Mouse (Mus musculus): ENCODE data around the gene Micu1. TPM values are rescaled to one million over a fixed set of nuclear protein-coding genes. Genes with fewer than 3 reads are reported as not detected.

The Micu1 gene
- polyA plus RNA-seq, 1 experiment = 174 TPM

- H3K27me3 ChIP-seq (ENCODE audit: control insufficient read depth, insufficient read depth, low read length) = no peaks in the 10 kb centered on the region
- no peak overlapping the region for H3K27ac ChIP-seq (ENCODE audit: insufficient read depth, low read length)
- no peak for DNase-seq
- WGBS = 5% methylated on average over 15 of the region's 15 CpGs
- peak overlapping the region; percentile 92 for H3K4me3 ChIP-seq (replicated peaks; ENCODE audit: insufficient read depth, low read depth, low read length)
- peaks cover 4% of the 10 kb centered on the region; the same call in 1 of the 2 replicates for H3K4me1 ChIP-seq (ENCODE audit: control insufficient read depth, insufficient read depth, low read length)
- TF ChIP-seq POLR2A (IDR thresholded peaks at IDR 0.05; ENCODE audit: borderline replicate concordance, insufficient read depth, low read length) (no peak), CTCF (IDR thresholded peaks at IDR 0.05; ENCODE audit: borderline replicate concordance, insufficient read depth, low read depth, low read length) (no peak)
These were observed 933 bp downstream of the Micu1 start for GRCm38 (mm10) chr10:59703060-59703760.

GRCm38 (mm10) chr10:59706991-59707546 is 4.8 kb downstream of the Micu1 start:
- Histone ChIP-seq H3K4me1 (ENCODE audit: control insufficient read depth, insufficient read depth, low read length) (peaks cover 11% of the 10 kb centered on the region; the same call in 1 of the 2 replicates), H3K27ac (ENCODE audit: insufficient read depth, low read length) (no peak overlapping the region), H3K27me3 (ENCODE audit: control insufficient read depth, insufficient read depth, low read length) (no peaks in the 10 kb centered on the region), H3K4me3 (replicated peaks; ENCODE audit: insufficient read depth, low read depth, low read length) (no peak overlapping the region)
- no peak for DNase-seq
- 91% methylated on average over 6 of the region's 6 CpGs for WGBS
- no peak for TF ChIP-seq CTCF (IDR thresholded peaks at IDR 0.05; ENCODE audit: borderline replicate concordance, insufficient read depth, low read depth, low read length)
- no peak for TF ChIP-seq POLR2A (IDR thresholded peaks at IDR 0.05; ENCODE audit: borderline replicate concordance, insufficient read depth, low read length)

- TF ChIP-seq CTCF (IDR thresholded peaks at IDR 0.05; ENCODE audit: borderline replicate concordance, insufficient read depth, low read depth, low read length) (no peak), POLR2A (IDR thresholded peaks at IDR 0.05; ENCODE audit: borderline replicate concordance, insufficient read depth, low read length) (no peak)
- DNase-seq = no peak
- peaks cover 11% of the 10 kb centered on the region; the same call in 1 of the 2 replicates for H3K4me1 ChIP-seq (ENCODE audit: control insufficient read depth, insufficient read depth, low read length)
- H3K4me3 ChIP-seq (replicated peaks; ENCODE audit: insufficient read depth, low read depth, low read length) = no peak overlapping the region
- no peak overlapping the region for H3K27ac ChIP-seq (ENCODE audit: insufficient read depth, low read length)
- H3K27me3 ChIP-seq (ENCODE audit: control insufficient read depth, insufficient read depth, low read length) = no peaks in the 10 kb centered on the region
- WGBS = 91% methylated on average over 2 of the region's 2 CpGs
These were observed 5.3 kb downstream of the Micu1 start for GRCm38 (mm10) chr10:59707595-59707994.

DNA sequence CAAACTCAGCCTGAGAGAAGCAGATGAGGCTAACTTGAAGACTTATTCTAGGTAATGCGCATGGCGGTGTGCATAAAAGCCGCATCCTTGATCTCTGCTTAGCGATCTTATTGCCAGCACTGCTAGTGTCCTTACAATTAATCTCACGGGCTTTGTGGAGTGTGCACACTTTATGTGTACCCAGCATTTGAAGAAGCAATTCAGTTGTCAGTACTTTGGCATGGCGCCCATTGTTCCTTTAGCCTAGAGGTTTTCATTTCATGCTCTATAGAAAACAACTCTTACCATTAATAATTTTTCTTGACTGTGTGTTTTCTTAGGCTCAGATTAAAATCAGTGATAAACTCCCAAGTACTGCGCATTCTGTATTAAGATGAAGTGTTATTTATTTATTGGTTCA is 7.0 kb downstream of the Micu1 start:
- no peak overlapping the region for H3K27ac ChIP-seq (ENCODE audit: insufficient read depth, low read length)
- DNase-seq = peak in 1 of 2 experiments; percentile 32
- TF ChIP-seq CTCF (IDR thresholded peaks at IDR 0.05; ENCODE audit: borderline replicate concordance, insufficient read depth, low read depth, low read length) (no peak), POLR2A (IDR thresholded peaks at IDR 0.05; ENCODE audit: borderline replicate concordance, insufficient read depth, low read length) (no peak)
- peaks cover 11% of the 10 kb centered on the region; the same call in 1 of the 2 replicates for H3K4me1 ChIP-seq (ENCODE audit: control insufficient read depth, insufficient read depth, low read length)
- WGBS = 64% methylated on average over 7 of the region's 7 CpGs
- H3K4me3 ChIP-seq (replicated peaks; ENCODE audit: insufficient read depth, low read depth, low read length) = no peak overlapping the region
- H3K27me3 ChIP-seq (ENCODE audit: control insufficient read depth, insufficient read depth, low read length) = no peaks in the 10 kb centered on the region

GRCm38 (mm10) chr10:59710246-59710645 is 8.0 kb downstream of the Micu1 start:
- Histone ChIP-seq H3K27me3 (ENCODE audit: control insufficient read depth, insufficient read depth, low read length) (no peaks in the 10 kb centered on the region), H3K4me1 (ENCODE audit: control insufficient read depth, insufficient read depth, low read length) (peaks cover 11% of the 10 kb centered on the region; the same call in 1 of the 2 replicates), H3K4me3 (replicated peaks; ENCODE audit: insufficient read depth, low read depth, low read length) (no peak overlapping the region), H3K27ac (ENCODE audit: insufficient read depth, low read length) (no peak overlapping the region)
- TF ChIP-seq POLR2A (IDR thresholded peaks at IDR 0.05; ENCODE audit: borderline replicate concordance, insufficient read depth, low read length) = no peak
- TF ChIP-seq CTCF (IDR thresholded peaks at IDR 0.05; ENCODE audit: borderline replicate concordance, insufficient read depth, low read depth, low read length) = peak; percentile 30; the same call in 1 of the 2 replicates
- 93% methylated on average over 1 of the region's 1 CpGs for WGBS
- no peak for DNase-seq

DNA sequence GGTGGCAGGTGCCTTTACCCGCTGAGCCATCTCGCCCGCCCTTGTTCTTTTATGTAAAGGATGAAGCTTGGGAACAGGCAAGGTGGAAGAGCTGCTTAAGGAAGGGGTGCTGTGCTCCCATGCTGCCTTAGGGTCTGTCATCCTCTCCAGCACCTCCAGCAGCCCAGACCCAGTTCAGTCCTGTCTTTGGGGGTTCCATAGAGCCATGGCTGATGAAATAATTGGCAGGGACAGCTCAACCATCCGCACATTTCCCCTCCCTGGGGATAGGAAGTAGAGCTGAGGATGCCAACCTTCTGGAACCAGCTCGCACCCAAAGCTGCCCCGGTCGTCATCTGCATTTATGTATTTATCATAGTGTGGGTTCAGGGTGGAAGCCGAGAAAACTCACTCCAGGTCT is 9.8 kb downstream of the Micu1 start:
- Histone ChIP-seq H3K27ac (ENCODE audit: insufficient read depth, low read length) (peak overlapping the region; percentile 10; the same call in 1 of the 2 replicates), H3K4me3 (replicated peaks; ENCODE audit: insufficient read depth, low read depth, low read length) (no peak overlapping the region)
- 35% methylated on average over 8 of the region's 8 CpGs for WGBS

DNA sequence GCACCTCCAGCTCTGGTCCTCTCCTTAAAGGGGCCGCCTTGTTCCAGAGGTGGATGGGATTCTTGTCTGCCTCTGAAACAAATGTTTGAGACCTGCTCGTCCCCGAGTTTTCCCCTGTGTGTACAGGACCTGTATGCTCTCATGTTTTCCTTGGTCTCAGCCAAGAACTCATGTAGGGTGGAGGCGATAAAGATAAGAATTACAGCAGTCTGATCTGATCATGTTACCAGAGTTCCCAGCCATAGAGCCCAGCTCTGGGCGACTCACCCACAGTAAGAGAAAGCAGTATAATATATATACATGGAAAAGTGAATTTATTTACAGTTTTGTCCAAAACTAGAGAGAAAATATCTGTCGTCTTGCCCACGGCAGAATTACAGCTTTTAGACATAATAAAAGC is 17.7 kb downstream of the Micu1 start:
- WGBS = 83% methylated on average over 7 of the region's 7 CpGs

More for the DNA sequence above, 9.8 kb downstream of the Micu1 start:
- Histone ChIP-seq H3K4me1 (ENCODE audit: control insufficient read depth, insufficient read depth, low read length) (peaks cover 11% of the 10 kb centered on the region; the same call in 1 of the 2 replicates), H3K27me3 (ENCODE audit: control insufficient read depth, insufficient read depth, low read length) (no peaks in the 10 kb centered on the region)
- peak; percentile 46 to 64 for DNase-seq
- TF ChIP-seq POLR2A (IDR thresholded peaks at IDR 0.05; ENCODE audit: borderline replicate concordance, insufficient read depth, low read length) (no peak), CTCF (IDR thresholded peaks at IDR 0.05; ENCODE audit: borderline replicate concordance, insufficient read depth, low read depth, low read length) (no peak)

DNA sequence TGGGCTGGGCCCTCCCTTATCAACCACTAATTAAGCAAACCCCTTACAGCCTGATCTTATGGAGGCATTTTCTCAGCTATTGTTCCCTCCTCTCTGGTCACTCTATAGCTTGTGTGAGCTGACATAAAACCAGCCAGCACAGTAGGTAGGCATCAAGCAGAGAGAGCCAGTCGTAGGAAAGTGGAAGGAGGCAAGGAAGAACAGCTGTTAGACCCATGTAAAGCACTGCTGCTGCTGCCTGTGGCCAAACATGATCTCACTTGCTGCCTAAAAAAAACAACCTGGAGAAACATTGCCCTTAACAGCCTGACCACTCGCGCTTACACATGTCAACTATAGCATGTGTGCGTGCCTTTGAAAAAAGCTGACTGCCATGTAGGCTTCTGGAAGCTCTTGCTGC is 19.3 kb downstream of the Micu1 start:
- no peak overlapping the region for H3K4me3 ChIP-seq (replicated peaks; ENCODE audit: insufficient read depth, low read depth, low read length)
- no peaks in the 10 kb centered on the region for H3K27me3 ChIP-seq (ENCODE audit: control insufficient read depth, insufficient read depth, low read length)
- no peak overlapping the region for H3K27ac ChIP-seq (ENCODE audit: insufficient read depth, low read length)
- no peak for TF ChIP-seq CTCF (IDR thresholded peaks at IDR 0.05; ENCODE audit: borderline replicate concordance, insufficient read depth, low read depth, low read length)
- TF ChIP-seq POLR2A (IDR thresholded peaks at IDR 0.05; ENCODE audit: borderline replicate concordance, insufficient read depth, low read length) = no peak
- H3K4me1 ChIP-seq (ENCODE audit: control insufficient read depth, insufficient read depth, low read length) = peaks cover 11% of the 10 kb centered on the region
- DNase-seq = no peak
- 63% methylated on average over 4 of the region's 4 CpGs for WGBS

More for the DNA sequence above, 17.7 kb downstream of the Micu1 start:
- no peak overlapping the region for H3K27ac ChIP-seq (ENCODE audit: insufficient read depth, low read length)
- no peak overlapping the region for H3K4me3 ChIP-seq (replicated peaks; ENCODE audit: insufficient read depth, low read depth, low read length)
- no peaks in the 10 kb centered on the region for H3K27me3 ChIP-seq (ENCODE audit: control insufficient read depth, insufficient read depth, low read length)
- TF ChIP-seq CTCF (IDR thresholded peaks at IDR 0.05; ENCODE audit: borderline replicate concordance, insufficient read depth, low read depth, low read length) = no peak
- TF ChIP-seq POLR2A (IDR thresholded peaks at IDR 0.05; ENCODE audit: borderline replicate concordance, insufficient read depth, low read length) = no peak
- DNase-seq = no peak
- peaks cover 9% of the 10 kb centered on the region for H3K4me1 ChIP-seq (ENCODE audit: control insufficient read depth, insufficient read depth, low read length)

All from cerebellum, adult 2 months (tissue).